Mouse (Mus musculus): ENCODE measurements around the gene Thap11.

DNA sequence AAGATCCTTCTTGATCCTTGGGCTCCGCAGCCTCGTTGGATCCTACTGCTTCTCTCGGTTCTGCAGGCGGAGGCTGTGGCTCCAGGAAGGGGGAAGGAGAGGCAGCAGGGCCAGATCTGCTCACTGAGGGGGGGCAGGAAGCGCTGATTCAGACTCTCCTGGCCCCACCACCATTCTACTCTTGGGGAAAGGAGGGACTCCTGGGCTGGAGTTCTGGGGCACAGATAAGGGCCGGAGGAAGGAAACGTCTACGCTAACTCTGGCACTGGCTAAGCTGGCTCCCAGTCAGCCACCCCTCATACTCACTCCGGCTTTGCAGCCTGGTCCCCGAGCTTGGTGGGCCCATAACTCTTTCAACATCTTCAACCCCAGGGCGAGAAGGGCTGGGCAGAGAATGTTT, 8.3 kb upstream of the Thap11 start:
- no peak for TF ChIP-seq CTCF (conservative IDR thresholded peaks at IDR 0.05; ENCODE audit: low read length)
- TF ChIP-seq POU5F1 (IDR thresholded peaks at IDR 0.05; ENCODE audit: borderline replicate concordance, low read length), result no peak

All from E14TG2a.4 (cell line).